Mouse (Mus musculus): ENCODE measurements at regions not wholly inside any gene's neighbourhood (a gene's known extent, or its start where the extent isn't known, plus 50 kb on each side); places are given as distances from the start of the nearest gene placed in this dataset.

GRCm38 (mm10) chr1:183504103-183504841 is 86.3 kb downstream of the Hhipl2 start:
- DNase-seq (ENCODE audit: extremely low spot score in 1 of 2, low spot score in 2 of 2) = no peak
- intact Hi-C loops (cut with DNase I) = no loop called here

- DNase-seq (ENCODE audit: extremely low spot score in 1 of 2, low spot score in 2 of 2) = no peak
- intact Hi-C loops (cut with DNase I) = no loop called here
Observed at GRCm38 (mm10) chr1:183507893-183508292, 89.9 kb downstream of the Hhipl2 start.

- intact Hi-C loops (cut with DNase I) = no loop called here
- DNase-seq (ENCODE audit: extremely low spot score in 1 of 2, low spot score in 2 of 2) = no peak
Observed at GRCm38 (mm10) chr1:183510759-183511158, 92.7 kb downstream of the Hhipl2 start.

DNA sequence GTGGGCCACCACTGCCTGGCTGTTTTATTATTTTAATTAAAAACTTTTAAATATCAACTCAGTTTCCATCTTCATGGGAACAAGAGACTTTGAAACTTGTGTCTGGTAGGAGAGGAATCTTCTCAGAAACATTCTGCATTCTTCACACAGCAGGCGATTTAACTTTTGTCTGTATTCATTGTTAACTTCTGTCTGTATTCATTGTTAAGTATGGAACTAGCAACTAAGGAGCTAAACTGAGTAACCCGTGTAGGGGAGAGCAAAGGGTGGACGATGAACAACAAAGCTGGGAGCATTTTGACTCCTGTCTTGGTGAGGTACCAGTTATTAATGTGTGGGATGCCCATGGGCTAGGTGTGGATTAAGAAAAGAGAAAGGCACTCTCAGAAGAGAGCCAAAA is 95.9 kb downstream of the Hhipl2 start:
- intact Hi-C loops (cut with DNase I) = loop anchor here (2.0 kb wide), 1 partner anchor 75 kb away; no protein-coding TSS in a partner anchor
- no peak for DNase-seq (ENCODE audit: extremely low spot score in 1 of 2, low spot score in 2 of 2)

- intact Hi-C loops (cut with DNase I) = no loop called here
- DNase-seq (ENCODE audit: extremely low spot score in 1 of 2, low spot score in 2 of 2) = no peak
Observed at GRCm38 (mm10) chr1:183514281-183514983, 96.4 kb downstream of the Hhipl2 start.

DNA sequence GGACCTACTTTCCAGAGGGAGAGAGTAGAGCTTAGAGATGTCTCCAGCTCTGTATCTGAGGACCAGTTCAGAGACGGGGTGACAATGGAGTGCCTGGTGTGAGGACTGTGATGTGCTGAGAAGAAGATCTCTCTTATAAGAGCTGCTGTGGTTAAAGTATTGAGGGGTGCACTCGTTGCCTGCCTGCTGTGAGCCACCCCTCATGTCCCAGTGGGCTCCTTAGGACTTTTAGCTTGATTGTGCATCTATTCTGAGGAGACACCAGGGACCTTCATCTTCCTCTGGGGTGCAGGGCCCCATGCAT is 96.9 kb downstream of the Hhipl2 start:
- intact Hi-C loops (cut with DNase I) = no loop called here
- no peak for DNase-seq (ENCODE audit: extremely low spot score in 1 of 2, low spot score in 2 of 2)

- DNase-seq (ENCODE audit: extremely low spot score in 1 of 2, low spot score in 2 of 2) = no peak
- intact Hi-C loops (cut with DNase I) = no loop called here
Observed at GRCm38 (mm10) chr1:183516167-183516566, 98.2 kb downstream of the Hhipl2 start.

DNA sequence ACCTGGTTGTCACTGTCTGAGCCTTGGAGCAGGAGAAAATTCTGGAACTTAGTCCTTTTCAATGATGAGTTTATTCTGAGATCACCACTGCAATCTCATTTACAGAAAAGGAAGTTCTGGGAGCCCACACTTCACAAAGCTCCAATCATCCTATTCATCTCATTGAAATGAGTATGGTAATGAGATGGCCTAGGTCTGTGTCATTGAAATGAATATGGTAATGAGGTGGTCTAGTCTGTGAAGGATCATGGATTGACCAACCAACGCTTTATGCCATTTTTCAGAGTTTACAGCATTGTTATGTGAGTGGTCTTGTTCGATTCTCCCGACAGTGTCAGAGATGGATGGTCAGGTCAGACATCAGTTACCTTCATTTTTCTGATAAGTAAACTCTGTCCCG is 99.2 kb downstream of the Hhipl2 start:
- no peak for DNase-seq (ENCODE audit: extremely low spot score in 1 of 2, low spot score in 2 of 2)
- intact Hi-C loops (cut with DNase I) = no loop called here

GRCm38 (mm10) chr1:183521569-183521968 is 103.6 kb downstream of the Hhipl2 start:
- no peak for DNase-seq (ENCODE audit: extremely low spot score in 1 of 2, low spot score in 2 of 2)
- intact Hi-C loops (cut with DNase I) = no loop called here

- no peak for DNase-seq (ENCODE audit: extremely low spot score in 1 of 2, low spot score in 2 of 2)
- intact Hi-C loops (cut with DNase I) = no loop called here
Observed at GRCm38 (mm10) chr1:183533386-183533785, 115.4 kb downstream of the Hhipl2 start.

DNA sequence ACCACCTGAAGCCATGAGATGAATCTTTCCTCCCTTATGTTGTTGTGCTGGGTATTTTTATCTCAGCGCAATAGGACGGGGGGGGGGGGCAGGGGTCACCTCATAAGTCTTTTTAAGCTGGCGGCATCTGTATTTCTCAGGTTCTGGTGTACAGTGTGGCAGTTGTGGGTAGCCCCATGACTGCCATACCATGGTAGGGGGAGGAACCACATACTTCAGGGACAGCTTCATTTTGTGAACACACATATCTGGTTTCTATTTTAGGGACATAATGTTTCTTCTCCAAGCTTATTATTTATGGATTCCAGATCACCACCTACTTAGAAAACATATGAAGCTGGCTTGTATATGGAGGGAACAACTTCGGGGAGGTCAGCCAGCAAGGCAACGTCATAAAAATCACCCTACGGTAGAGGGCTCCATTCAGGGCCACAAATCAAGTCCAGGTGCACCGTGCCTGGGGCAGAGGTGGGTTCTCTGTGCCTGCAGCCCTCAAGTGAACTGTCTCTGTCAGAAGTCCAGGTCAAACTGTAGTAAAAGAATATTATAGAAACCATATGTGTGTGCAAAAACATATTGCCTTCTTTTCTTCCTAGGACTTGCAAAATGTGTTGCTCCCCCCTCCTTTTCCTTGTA is 130.9 kb downstream of the Hhipl2 start:
- no peak for DNase-seq (ENCODE audit: extremely low spot score in 1 of 2, low spot score in 2 of 2)

DNA sequence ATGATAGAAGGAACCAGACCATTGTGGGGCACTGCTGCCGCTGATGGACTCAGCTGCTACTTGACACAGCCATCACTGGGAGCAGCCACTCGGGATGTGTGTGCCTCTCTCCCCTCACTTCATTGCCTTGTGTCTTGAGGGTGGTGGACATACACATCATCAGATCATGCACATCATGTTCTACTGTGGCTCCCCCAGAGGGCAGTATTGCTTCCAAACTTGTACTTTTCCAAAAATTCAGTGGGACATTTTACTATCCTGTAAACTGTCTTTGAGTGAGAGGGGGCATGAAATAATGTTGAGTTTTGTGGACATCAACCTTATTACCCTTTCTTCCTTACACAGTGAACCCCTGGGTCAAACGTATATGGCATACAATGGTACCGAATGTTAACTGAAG is 134.6 kb downstream of the Hhipl2 start:
- intact Hi-C loops (cut with DNase I) = no loop called here
- no peak for DNase-seq (ENCODE audit: extremely low spot score in 1 of 2, low spot score in 2 of 2)

More for the DNA sequence above, 130.9 kb downstream of the Hhipl2 start:
- intact Hi-C loops (cut with DNase I) = no loop called here

GRCm38 (mm10) chr1:183553219-183553618 is 135.2 kb downstream of the Hhipl2 start:
- intact Hi-C loops (cut with DNase I) = no loop called here
- no peak for DNase-seq (ENCODE audit: extremely low spot score in 1 of 2, low spot score in 2 of 2)

DNA sequence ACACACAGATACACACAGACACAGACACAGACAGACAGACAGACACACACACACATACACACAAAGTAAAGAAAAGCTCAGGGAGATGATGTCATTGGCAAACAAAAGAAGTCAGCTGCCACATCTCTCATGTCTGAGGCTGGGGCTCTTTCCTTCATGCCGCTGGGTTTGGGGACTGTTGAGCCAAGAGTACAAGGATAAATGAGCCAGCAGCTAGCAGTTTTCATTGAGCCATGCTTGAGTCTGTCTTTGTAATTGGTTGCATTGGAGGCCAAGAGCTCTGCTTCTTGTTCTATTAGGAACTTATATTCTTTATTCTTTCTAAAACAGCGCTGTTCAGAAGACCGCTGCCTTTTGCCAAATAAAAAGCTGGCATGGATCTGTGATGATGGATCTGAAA is 144.8 kb downstream of the Hhipl2 start:
- intact Hi-C loops (cut with DNase I) = no loop called here
- no peak for DNase-seq (ENCODE audit: extremely low spot score in 1 of 2, low spot score in 2 of 2)

DNA sequence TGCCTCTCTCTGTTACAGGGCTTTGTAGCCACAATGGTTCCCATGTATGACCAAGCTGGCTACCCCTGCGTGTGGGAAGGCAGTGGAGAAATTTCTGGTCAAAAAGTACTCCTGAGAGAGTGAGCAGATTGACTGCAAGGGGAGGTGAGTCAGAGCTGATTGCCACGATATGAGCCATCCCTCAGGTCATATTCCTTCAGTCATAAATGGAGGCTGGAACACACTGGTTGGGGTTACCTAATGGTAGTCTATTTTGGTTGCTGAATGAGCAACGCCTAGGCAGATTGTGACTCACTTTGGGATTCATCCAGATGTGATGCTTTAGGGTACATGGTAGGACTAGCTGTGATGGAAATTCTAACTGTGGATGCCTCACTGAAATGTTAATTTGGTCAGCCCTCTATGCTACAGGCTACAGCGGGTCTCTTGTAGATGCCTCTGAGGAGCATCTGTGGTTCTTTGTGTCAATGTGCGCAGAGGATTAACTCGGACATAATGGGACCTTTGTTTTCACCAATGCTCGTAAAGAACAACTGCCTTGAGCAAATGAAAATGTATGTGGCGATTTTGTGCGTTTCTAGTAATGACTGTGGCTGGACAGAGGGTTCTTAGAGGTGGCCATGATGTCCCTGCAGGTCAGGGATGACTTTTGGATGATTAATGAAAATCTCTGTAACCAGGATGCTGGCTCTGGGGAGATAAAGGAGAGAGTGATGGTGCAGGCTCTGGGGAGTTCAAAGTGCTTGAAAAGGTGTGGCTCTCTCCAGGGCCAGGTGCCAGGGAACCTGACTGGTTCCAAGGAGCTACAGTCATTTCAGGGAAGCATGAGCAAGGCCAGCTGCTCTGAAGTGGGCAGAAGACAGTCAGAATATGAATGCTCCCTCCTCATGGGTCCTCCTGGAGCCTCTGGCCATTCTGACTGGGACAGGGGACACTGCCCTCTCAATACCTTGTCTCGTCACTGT is 155.9 kb downstream of the Hhipl2 start:
- DNase-seq (ENCODE audit: extremely low spot score in 1 of 2, low spot score in 2 of 2) = no peak

GRCm38 (mm10) chr1:183584861-183585260 is 166.8 kb downstream of the Hhipl2 start:
- DNase-seq (ENCODE audit: extremely low spot score in 1 of 2, low spot score in 2 of 2) = no peak
- intact Hi-C loops (cut with DNase I) = no loop called here

More for the DNA sequence above, 155.9 kb downstream of the Hhipl2 start:
- intact Hi-C loops (cut with DNase I) = no loop called here

GRCm38 (mm10) chr1:183586406-183586805 is 168.4 kb downstream of the Hhipl2 start:
- no peak for DNase-seq (ENCODE audit: extremely low spot score in 1 of 2, low spot score in 2 of 2)
- intact Hi-C loops (cut with DNase I) = no loop called here

DNA sequence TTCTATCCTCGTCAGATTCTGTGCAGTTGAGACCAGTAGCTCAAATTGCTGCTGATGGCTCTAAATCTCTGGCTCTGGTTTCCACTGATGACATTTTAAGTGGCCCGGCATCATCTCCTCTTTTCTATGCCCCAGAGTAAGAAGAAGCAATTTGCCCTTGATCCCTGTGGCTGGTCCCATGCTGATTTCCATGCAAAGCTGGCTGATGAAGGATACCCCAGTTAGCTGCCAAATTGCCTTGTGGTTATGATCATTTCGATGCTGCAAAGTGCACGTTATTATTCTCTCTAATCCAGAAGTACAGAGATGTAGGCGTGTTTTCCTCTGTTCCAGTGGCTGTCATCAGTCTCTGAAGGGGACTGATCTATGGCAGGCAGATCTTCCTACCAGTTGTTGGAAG is 177.3 kb downstream of the Hhipl2 start:
- DNase-seq (ENCODE audit: extremely low spot score in 1 of 2, low spot score in 2 of 2) = no peak
- intact Hi-C loops (cut with DNase I) = no loop called here

GRCm38 (mm10) chr1:183600466-183600865 is 182.5 kb downstream of the Hhipl2 start:
- intact Hi-C loops (cut with DNase I) = no loop called here
- DNase-seq (ENCODE audit: extremely low spot score in 1 of 2, low spot score in 2 of 2) = no peak
